Mouse (Mus musculus) MEL (cell line): ENCODE measurements around the gene Arhgdia.

ENCODE experiments used
- CTCF ChIP-seq, 3 experiments: IDR thresholded peaks in 2 of 3; conservative IDR thresholded peaks in 1 of 3; 2 replicates each; pipeline ENCODE4 v1.5.1; 2011 to 2012; ENCODE audit warnings: low read length in 3 of 3, low read depth in 2 of 3, mild to moderate bottlenecking in 2 of 3, improper control_type of control experiment in 1 of 3, inconsistent platforms in 1 of 3, mixed read lengths in 1 of 3, moderate library complexity in 1 of 3; ENCODE audit not compliant: control insufficient read depth in 1 of 3, insufficient read depth in 1 of 3, poor library complexity in 1 of 3, severe bottlenecking in 1 of 3
- GATA1 ChIP-seq: IDR thresholded peaks from 2 replicates; pipeline ENCODE4 v1.6.1; 2011; ENCODE audit warnings: low read depth, low read length, improper control_type of control experiment
- MAX ChIP-seq: IDR thresholded peaks from 2 replicates; pipeline ENCODE4 v1.6.1; 2011; ENCODE audit warnings: low read length, improper control_type of control experiment
- MYB ChIP-seq: IDR thresholded peaks from 2 replicates; pipeline ENCODE4 v1.6.1; 2011; ENCODE audit warnings: mild to moderate bottlenecking, low read depth, low read length, improper control_type of control experiment
- RCOR1 ChIP-seq: IDR thresholded peaks from 2 replicates; pipeline ENCODE4 v1.6.1; 2012; ENCODE audit warnings: low read depth, mild to moderate bottlenecking, inconsistent platforms, low read length, improper control_type of control experiment

DNA sequence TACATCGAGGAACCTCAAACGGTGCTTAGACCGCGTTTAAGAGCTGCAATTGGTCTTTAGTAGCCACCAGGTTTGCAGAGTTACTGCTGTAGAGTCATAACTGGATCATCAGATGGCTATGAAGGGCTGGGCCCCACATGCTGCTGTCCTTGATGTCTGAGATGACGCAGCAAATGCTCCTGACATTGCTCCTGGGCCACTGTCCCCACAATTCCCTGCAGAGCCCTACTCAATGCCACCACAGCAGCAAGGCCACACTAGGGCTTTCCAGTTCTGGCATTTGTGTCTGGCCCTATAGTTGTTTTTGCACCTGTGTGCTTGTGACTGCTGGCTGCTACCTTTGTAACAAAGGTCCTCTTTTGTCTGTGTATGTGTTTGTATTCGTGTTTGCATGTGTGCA lies 41.4 kb upstream of the Arhgdia start:
- TF ChIP-seq MAX (no peak), GATA1 (no peak), MYB (no peak), RCOR1 (no peak), CTCF (IDR thresholded peaks at IDR 0.05 in 2 of 3, conservative IDR thresholded peaks at IDR 0.05 in 1 of 3; ENCODE audit: control insufficient read depth in 1 of 3, insufficient read depth in 1 of 3, low read depth in 2 of 3, low read length in 3 of 3, poor library complexity in 1 of 3, severe bottlenecking in 1 of 3) (no peak)
